Mouse (Mus musculus) kidney, embryonic 14.5 days (tissue): ENCODE results near the gene Khdrbs2. TPM values are rescaled to one million over a fixed set of nuclear protein-coding genes. Genes with fewer than 3 reads are reported as not detected.

Experiments
- ATAC-seq: fragments of 200-750 bp; cut with Nextera tagmentation; 2 replicates; pipeline ENCODE4 v1.8.0; 2017; ENCODE audit warnings: moderate number of reproducible peaks, mild to moderate bottlenecking, moderate TSS enrichment, moderate library complexity; ENCODE audit not compliant: low FRiP score, low TSS enrichment
- H3K27ac ChIP-seq: fragments of 300-500 bp; sonication (generic); 2 replicates; pipeline ENCODE4 v1.5.1; 2014; ENCODE audit warnings: low read depth, mild to moderate bottlenecking, low read length, moderate library complexity, mixed read lengths
- H3K27me3 ChIP-seq: fragments of 300-500 bp; sonication (generic); 2 replicates; pipeline ENCODE4 v1.6.1; 2014; ENCODE audit warnings: mild to moderate bottlenecking, low read length; ENCODE audit not compliant: control insufficient read depth, insufficient read depth
- H3K36me3 ChIP-seq: fragments of 300-500 bp; sonication (generic); 2 replicates; pipeline ENCODE4 v1.6.1; 2014; ENCODE audit warnings: low read length, mixed read lengths; ENCODE audit not compliant: control insufficient read depth, insufficient read depth
- H3K4me1 ChIP-seq: fragments of 300-500 bp; sonication (generic); 2 replicates; pipeline ENCODE4 v1.6.1; 2014; ENCODE audit warnings: low read length, mixed read lengths; ENCODE audit not compliant: control insufficient read depth, insufficient read depth
- H3K4me2 ChIP-seq: fragments of 300-500 bp; sonication (generic); replicated peaks from 2 replicates; pipeline ENCODE4 v1.6.1; 2014; ENCODE audit warnings: low read depth, mild to moderate bottlenecking, low read length
- H3K4me3 ChIP-seq: fragments of 300-500 bp; sonication (generic); 2 replicates; pipeline ENCODE4 v1.5.1; 2014; ENCODE audit warnings: mild to moderate bottlenecking, low read length
- H3K9ac ChIP-seq: fragments of 300-500 bp; sonication (generic); 2 replicates; pipeline ENCODE4 v1.6.1; 2014; ENCODE audit warnings: low read depth, mild to moderate bottlenecking, low read length, moderate library complexity
- H3K9me3 ChIP-seq: fragments of 300-500 bp; sonication (generic); 2 replicates; pipeline ENCODE4 v1.6.1; 2016; ENCODE audit warnings: low read length; ENCODE audit not compliant: control insufficient read depth
- WGBS: fragments of 180-500 bp; shearing (Covaris S2); extraction: QIAGEN DNeasy Blood & Tissue Kit; methylation state at CpG from one replicate; pipeline ENCODE4 v1.1.7; 2014; 5-methylcytosine and 5-hydroxymethylcytosine counted together
- polyA plus RNA-seq: library from polyadenylated mRNA; unstranded; fragments of >200 nt; fragmentation: Nextera tagmentation; extraction: Ambion mirVana; gene quantifications from 2 replicates; pipeline ENCODE4 v1.2.1, GENCODE M21; 2014

Gene Khdrbs2
- polyA plus RNA-seq, 1 experiment from 2014 or later: 2.6 TPM

- Histone ChIP-seq H3K9ac (no peak overlapping the region), H3K4me3 (no peak overlapping the region), H3K4me2 (no peak overlapping the region), H3K27ac (no peak overlapping the region), H3K9me3 (no peaks in the 10 kb centered on the region), H3K36me3 (no peaks in the 10 kb centered on the region), H3K27me3 (no peaks in the 10 kb centered on the region), H3K4me1 (no peaks in the 10 kb centered on the region)
- ATAC-seq: no peak
- WGBS: 85% methylated on average over 5 of the region's 5 CpGs
Measured at GRCm38 (mm10) chr1:32301391-32301790, 128.9 kb downstream of the Khdrbs2 start.

- no peak overlapping the region for H3K9ac ChIP-seq
- no peak overlapping the region for H3K4me2 ChIP-seq
- no peak overlapping the region for H3K4me3 ChIP-seq
- H3K27me3 ChIP-seq: no peaks in the 10 kb centered on the region
- 76% methylated on average over 3 of the region's 3 CpGs for WGBS
- H3K27ac ChIP-seq: no peak overlapping the region
- H3K4me1 ChIP-seq: no peaks in the 10 kb centered on the region
- no peak for ATAC-seq
- H3K9me3 ChIP-seq: no peaks in the 10 kb centered on the region
- H3K36me3 ChIP-seq: no peaks in the 10 kb centered on the region
Measured at GRCm38 (mm10) chr1:32309074-32309473, 136.6 kb downstream of the Khdrbs2 start.

GRCm38 (mm10) chr1:32309637-32310036, 137.1 kb downstream of the Khdrbs2 start:
- Histone ChIP-seq H3K9me3 (no peaks in the 10 kb centered on the region), H3K27ac (no peak overlapping the region), H3K4me1 (no peaks in the 10 kb centered on the region), H3K36me3 (no peaks in the 10 kb centered on the region), H3K4me3 (no peak overlapping the region), H3K9ac (no peak overlapping the region), H3K4me2 (no peak overlapping the region), H3K27me3 (no peaks in the 10 kb centered on the region)
- no peak for ATAC-seq

GRCm38 (mm10) chr1:32339108-32339507, 166.6 kb downstream of the Khdrbs2 start:
- no peaks in the 10 kb centered on the region for H3K9me3 ChIP-seq
- 84% methylated on average over 1 of the region's 1 CpGs for WGBS
- no peaks in the 10 kb centered on the region for H3K4me1 ChIP-seq
- H3K27me3 ChIP-seq: no peaks in the 10 kb centered on the region
- no peak overlapping the region for H3K4me2 ChIP-seq
- no peak overlapping the region for H3K4me3 ChIP-seq
- no peaks in the 10 kb centered on the region for H3K36me3 ChIP-seq
- no peak for ATAC-seq
- H3K27ac ChIP-seq: no peak overlapping the region
- H3K9ac ChIP-seq: no peak overlapping the region

- no peak for ATAC-seq
- Histone ChIP-seq H3K27me3 (no peaks in the 10 kb centered on the region), H3K9ac (no peak overlapping the region), H3K27ac (no peak overlapping the region), H3K9me3 (no peaks in the 10 kb centered on the region), H3K36me3 (no peaks in the 10 kb centered on the region), H3K4me1 (no peaks in the 10 kb centered on the region), H3K4me3 (no peak overlapping the region), H3K4me2 (no peak overlapping the region)
- WGBS: 87% methylated on average over 2 of the region's 2 CpGs
Measured at GRCm38 (mm10) chr1:32347538-32347937, 175.0 kb downstream of the Khdrbs2 start.

- ATAC-seq: no peak
- Histone ChIP-seq H3K27ac (no peak overlapping the region), H3K4me3 (no peak overlapping the region), H3K36me3 (no peaks in the 10 kb centered on the region), H3K4me1 (no peaks in the 10 kb centered on the region), H3K4me2 (no peak overlapping the region), H3K27me3 (no peaks in the 10 kb centered on the region), H3K9me3 (no peaks in the 10 kb centered on the region), H3K9ac (no peak overlapping the region)
- 42% methylated on average over 1 of the region's 1 CpGs for WGBS
Measured at GRCm38 (mm10) chr1:32352076-32352475, 179.6 kb downstream of the Khdrbs2 start.

GRCm38 (mm10) chr1:32363539-32363938, 191.0 kb downstream of the Khdrbs2 start:
- no peaks in the 10 kb centered on the region for H3K4me1 ChIP-seq
- H3K4me2 ChIP-seq: no peak overlapping the region
- H3K4me3 ChIP-seq: no peak overlapping the region
- no peaks in the 10 kb centered on the region for H3K9me3 ChIP-seq
- H3K36me3 ChIP-seq: no peaks in the 10 kb centered on the region
- H3K9ac ChIP-seq: no peak overlapping the region
- WGBS: 82% methylated on average over 2 of the region's 2 CpGs
- no peak overlapping the region for H3K27ac ChIP-seq
- H3K27me3 ChIP-seq: no peaks in the 10 kb centered on the region
- ATAC-seq: no peak

- Histone ChIP-seq H3K27me3 (no peaks in the 10 kb centered on the region), H3K9me3 (no peaks in the 10 kb centered on the region), H3K9ac (no peak overlapping the region), H3K4me3 (no peak overlapping the region), H3K4me2 (no peak overlapping the region), H3K4me1 (no peaks in the 10 kb centered on the region), H3K27ac (no peak overlapping the region), H3K36me3 (no peaks in the 10 kb centered on the region)
- 82% methylated on average over 6 of the region's 6 CpGs for WGBS
- ATAC-seq: no peak
Measured at GRCm38 (mm10) chr1:32397553-32397952, 225.0 kb downstream of the Khdrbs2 start.

GRCm38 (mm10) chr1:32407651-32408050, 235.1 kb downstream of the Khdrbs2 start:
- Histone ChIP-seq H3K27me3 (no peaks in the 10 kb centered on the region), H3K4me2 (no peak overlapping the region), H3K27ac (no peak overlapping the region), H3K9me3 (no peaks in the 10 kb centered on the region), H3K4me3 (no peak overlapping the region), H3K4me1 (no peaks in the 10 kb centered on the region), H3K9ac (no peak overlapping the region), H3K36me3 (no peaks in the 10 kb centered on the region)
- WGBS: 91% methylated on average over 2 of the region's 2 CpGs
- no peak for ATAC-seq

- no peak overlapping the region for H3K27ac ChIP-seq
- H3K4me1 ChIP-seq: no peaks in the 10 kb centered on the region
- no peaks in the 10 kb centered on the region for H3K36me3 ChIP-seq
- H3K27me3 ChIP-seq: no peaks in the 10 kb centered on the region
- no peaks in the 10 kb centered on the region for H3K9me3 ChIP-seq
- WGBS: 58% methylated on average over 1 of the region's 1 CpGs
- no peak overlapping the region for H3K9ac ChIP-seq
- H3K4me2 ChIP-seq: no peak overlapping the region
- no peak overlapping the region for H3K4me3 ChIP-seq
- ATAC-seq: no peak
Measured at GRCm38 (mm10) chr1:32428410-32428809, 255.9 kb downstream of the Khdrbs2 start.
